Mouse (Mus musculus): ENCODE data around the gene Isca2.

Isca2 gene

DNA sequence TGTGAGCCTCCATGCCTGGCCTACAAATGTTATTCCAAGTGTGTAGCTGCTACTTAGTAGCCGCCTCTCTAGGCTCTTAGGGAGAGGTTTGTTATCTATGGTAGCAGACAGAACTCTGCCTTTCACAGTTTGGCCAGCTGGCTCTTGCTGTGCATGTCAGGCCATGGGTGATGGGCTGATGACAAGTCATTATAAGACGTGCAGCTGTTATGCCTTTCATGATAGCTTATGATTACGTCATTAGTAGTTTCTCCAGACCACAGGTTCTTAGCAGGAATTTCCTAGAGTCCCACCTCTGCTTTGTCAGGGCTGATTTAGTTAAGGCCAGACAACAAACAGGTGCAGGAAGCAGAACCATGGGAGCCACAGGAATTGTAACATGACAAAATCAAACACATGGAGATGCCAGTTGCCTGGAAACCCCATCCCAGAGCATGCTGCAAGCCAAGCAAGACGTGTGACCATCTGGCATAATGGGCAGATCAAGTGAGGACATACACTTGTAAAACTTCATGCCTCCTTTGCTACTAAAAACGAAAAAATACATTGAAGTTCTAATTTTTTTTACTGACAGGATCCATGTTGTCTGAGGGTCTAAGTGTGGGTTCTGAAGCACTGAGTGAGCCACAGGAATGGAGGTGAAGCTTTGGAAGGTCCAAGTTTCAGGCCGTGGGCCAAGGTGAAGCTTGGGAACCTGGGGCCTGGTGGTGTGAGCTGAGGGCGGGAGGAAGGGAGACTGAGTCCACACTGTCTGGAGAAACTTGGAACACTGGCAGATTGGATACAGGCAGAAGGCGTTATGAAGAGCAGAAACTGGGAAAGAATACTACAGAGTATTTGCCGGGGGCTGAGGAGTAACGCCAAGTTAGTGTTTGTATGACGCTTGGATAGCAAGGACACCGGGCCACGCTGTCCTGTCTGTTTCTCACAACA lies 46.5 kb downstream of the Isca2 start:
- DNase-seq = peak; percentile 94

DNA sequence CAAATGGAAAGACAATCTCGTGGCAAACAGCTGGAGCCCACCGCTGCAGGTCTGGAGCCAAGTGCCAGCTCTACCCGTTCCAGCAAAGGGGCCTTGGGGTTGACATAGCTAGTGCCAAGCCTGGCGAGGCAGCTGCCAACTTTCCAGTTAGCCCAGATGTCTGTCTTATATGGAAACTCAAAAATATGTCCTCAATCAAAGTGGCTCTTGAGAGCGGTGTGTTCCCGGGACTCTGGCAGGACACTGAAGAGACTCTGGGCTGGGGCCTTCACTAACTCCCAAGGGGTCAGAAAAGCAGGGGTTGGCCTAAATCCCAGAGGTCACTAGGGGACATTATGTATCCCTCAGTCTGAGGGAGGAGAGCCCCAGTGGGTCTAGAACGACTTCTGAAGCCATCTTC lies 50.5 kb downstream of the Isca2 start:
- peak; percentile 97 for DNase-seq

DNA sequence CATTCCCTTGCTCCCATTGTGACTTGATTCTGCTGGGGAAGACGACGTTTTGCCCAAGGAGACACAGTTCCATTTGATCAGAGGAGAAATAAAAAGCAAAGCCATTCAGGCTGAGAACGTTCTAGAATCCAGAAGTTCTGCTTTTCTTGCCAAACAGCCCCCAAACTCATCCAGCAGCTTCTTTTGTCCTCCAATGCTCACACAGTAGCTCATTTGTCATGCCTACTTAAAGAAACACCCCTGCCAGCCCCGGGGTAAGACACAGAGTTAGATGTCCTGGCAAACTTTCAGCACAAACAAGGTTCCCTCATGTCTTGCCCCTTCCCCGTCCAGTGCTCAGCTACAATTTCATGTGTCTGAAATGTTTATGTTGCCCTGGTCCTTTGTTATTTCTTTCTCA lies 51.2 kb downstream of the Isca2 start:
- no peak for DNase-seq

Measured in heart, adult 11 months (tissue).